Mouse (Mus musculus): ENCODE results near the gene Rbak. TPM values are rescaled to one million over a fixed set of nuclear protein-coding genes. Genes with fewer than 3 reads are reported as not detected.
"Not testable (repeated sequence)": the region's sequence is repeated elsewhere in the genome, so short reads cannot be mapped to it uniquely, and the experiment has no call there.

Gene Rbak
- polyA plus RNA-seq (2015; fragmentation: Nextera tagmentation; extraction: Ambion mirVana) = 11.6 and 14.4 TPM in 2 replicates

DNA sequence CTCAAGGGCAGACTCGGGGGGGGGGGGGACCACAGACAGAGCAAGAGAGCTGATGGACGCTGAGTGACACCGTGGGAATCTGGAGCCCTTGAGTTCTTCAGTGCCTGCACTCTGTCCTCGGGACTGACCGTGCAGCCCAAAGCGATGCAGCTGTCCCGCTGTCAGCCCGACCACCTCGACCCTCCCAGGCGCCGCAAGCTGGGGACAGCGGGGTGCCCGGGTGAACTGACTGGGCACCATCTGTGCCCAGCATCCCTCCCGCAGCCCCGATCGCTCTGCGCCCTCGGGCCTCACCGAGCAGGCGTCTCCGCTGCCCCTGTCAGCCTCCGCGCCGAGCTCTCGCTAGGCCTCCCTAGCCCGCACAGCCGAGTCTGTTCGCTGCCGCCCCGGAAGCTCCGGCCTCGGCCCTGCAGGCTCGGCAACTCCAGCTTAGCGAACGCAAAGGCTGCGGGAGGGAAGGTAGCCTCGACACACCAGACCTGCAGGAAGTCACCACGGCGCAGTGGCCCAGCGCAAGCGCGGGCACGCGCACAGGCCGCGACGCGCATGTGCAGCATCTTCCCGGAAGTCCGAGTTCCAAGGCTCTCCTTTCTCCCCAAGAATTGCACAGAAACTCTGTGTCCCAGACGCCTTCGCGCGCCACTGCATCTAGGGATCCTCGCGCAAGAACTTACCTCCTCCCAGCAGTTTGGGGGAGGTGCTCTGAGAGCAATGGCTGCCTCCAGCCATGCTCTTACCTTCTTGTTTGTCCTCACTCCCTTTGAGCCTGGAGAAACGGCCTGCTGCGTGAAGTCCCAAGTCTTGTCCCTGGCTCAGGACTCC is at the start of gene Rbak, which contains the start of gene Spdye4b:
Gene Rbak (minus strand): TSS at position 521 of the 822 bp plus-strand sequence.
Gene Spdye4b (plus strand): TSS at position 763 of the 822 bp plus-strand sequence.
- peaks cover 10% of the 10 kb centered on the region for H3K4me1 ChIP-seq (ENCODE audit: insufficient read depth, low read length)
- WGBS = under 1% methylated on average over 58 of the region's 58 CpGs
- peak within 1 kb of the TSS; percentile 86 for H3K27ac ChIP-seq (ENCODE audit: low read length)
- H3K27me3 ChIP-seq (ENCODE audit: insufficient read depth, low read length) = no peaks in the 10 kb centered on the region
- peaks cover 28% of the 10 kb centered on the region for H3K36me3 ChIP-seq (ENCODE audit: insufficient read depth, low read length)
- peaks cover 5% of the 10 kb centered on the region; the same call in 1 of the 2 replicates for H3K9me3 ChIP-seq (ENCODE audit: low read length)
- H3K4me3 ChIP-seq (ENCODE audit: low read length) = peak within 1 kb of the TSS; percentile 90
- peak within 1 kb of the TSS; percentile 71 for H3K4me2 ChIP-seq (replicated peaks; ENCODE audit: low read depth, low read length)
- peak; percentile 98 for ATAC-seq (ENCODE audit: low FRiP score, low TSS enrichment)
- peak within 1 kb of the TSS; percentile 93 for H3K9ac ChIP-seq (replicated peaks; ENCODE audit: low read length)

DNA sequence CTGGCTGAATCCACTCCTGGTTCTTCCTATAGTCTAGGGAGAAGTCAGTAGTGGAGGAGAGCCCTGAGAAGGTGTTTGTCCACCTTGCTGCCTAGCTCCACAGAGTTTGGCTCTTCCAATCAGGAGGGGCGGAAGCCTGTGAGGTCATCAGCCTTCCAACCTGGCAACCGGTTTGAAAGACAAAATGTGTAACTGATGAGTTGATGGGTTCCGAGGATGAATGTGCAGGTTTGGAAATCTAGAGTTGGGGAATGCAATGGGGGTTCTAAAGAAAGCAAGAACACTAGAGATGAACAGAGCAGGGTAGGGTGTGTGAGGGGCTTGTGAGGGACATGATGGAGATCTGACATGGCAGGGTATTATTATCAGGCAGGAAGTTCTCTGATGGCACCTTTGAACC is 46.2 kb upstream of the Rbak start, which contains the start of gene Spdye4a:
Gene Spdye4a (minus strand): TSS at position 101 of the 400 bp plus-strand sequence.
- ATAC-seq (ENCODE audit: low FRiP score, low TSS enrichment) = no peak
- no peaks in the 10 kb centered on the region for H3K36me3 ChIP-seq (ENCODE audit: insufficient read depth, low read length)
- H3K4me2 ChIP-seq (replicated peaks; ENCODE audit: low read depth, low read length) = no peak within 1 kb of the TSS
- no peaks in the 10 kb centered on the region for H3K4me1 ChIP-seq (ENCODE audit: insufficient read depth, low read length)
- H3K4me3 ChIP-seq (ENCODE audit: low read length) = no peak within 1 kb of the TSS
- WGBS = 90% methylated on average over 3 of the region's 3 CpGs
- H3K27ac ChIP-seq (ENCODE audit: low read length) = no peak within 1 kb of the TSS
- no peaks in the 10 kb centered on the region; the same call in 1 of the 2 replicates for H3K9me3 ChIP-seq (ENCODE audit: low read length)
- H3K27me3 ChIP-seq (ENCODE audit: insufficient read depth, low read length) = no peaks in the 10 kb centered on the region
- no peak within 1 kb of the TSS for H3K9ac ChIP-seq (replicated peaks; ENCODE audit: low read length)

DNA sequence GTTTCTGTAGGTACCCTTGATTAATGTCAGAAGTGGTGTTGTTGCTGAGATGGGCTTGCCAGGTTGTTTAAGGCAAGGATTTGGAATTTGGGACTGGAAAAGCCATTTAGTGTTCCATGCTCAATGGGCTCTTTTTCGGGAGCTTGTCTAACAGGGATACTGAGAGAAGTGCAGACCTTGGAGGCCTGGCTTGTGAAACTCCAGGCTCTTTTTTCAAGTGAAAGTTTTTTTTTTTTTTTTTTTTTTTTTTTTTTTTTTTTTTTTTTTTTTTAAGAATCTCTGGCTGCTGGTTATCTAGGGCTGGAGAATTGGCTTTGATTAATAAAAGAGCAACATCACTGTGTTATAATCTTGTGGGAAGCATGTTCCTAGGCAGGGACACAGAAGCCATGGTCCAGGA is 41.7 kb upstream of the Rbak start:
- H3K9me3 ChIP-seq (ENCODE audit: low read length) = no peaks in the 10 kb centered on the region
- H3K9ac ChIP-seq (replicated peaks; ENCODE audit: low read length) = no peak overlapping the region
- WGBS = 88% methylated on average over 1 of the region's 1 CpGs
- H3K4me1 ChIP-seq (ENCODE audit: insufficient read depth, low read length) = no peaks in the 10 kb centered on the region
- H3K27ac ChIP-seq (ENCODE audit: low read length) = no peak overlapping the region
- H3K36me3 ChIP-seq (ENCODE audit: insufficient read depth, low read length) = no peaks in the 10 kb centered on the region
- H3K4me3 ChIP-seq (ENCODE audit: low read length) = no peak overlapping the region
- no peaks in the 10 kb centered on the region for H3K27me3 ChIP-seq (ENCODE audit: insufficient read depth, low read length)
- no peak for ATAC-seq (ENCODE audit: low FRiP score, low TSS enrichment)
- H3K4me2 ChIP-seq (replicated peaks; ENCODE audit: low read depth, low read length) = no peak overlapping the region

DNA sequence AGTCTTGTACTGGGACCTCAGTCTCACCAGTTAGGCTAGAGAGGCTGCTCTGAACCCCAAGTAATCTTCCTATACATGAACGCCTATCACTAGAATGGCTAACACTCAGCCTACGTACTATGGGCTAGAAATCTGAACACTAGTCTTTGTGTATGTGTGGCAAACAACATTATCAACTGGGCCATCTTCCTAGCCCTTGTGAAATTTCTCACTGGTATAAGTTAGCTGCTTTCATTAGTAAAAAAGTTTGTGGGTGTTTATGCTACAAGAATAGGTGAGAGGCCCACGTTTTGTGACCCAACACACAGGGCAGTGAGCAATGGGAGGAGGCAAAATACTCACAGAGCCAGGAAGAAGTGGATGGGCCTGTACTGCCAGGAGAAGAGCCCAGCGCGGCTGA is 40.4 kb upstream of the Rbak start:
- H3K27me3 ChIP-seq (ENCODE audit: insufficient read depth, low read length) = no peaks in the 10 kb centered on the region
- H3K4me1 ChIP-seq (ENCODE audit: insufficient read depth, low read length) = no peaks in the 10 kb centered on the region
- H3K4me2 ChIP-seq (replicated peaks; ENCODE audit: low read depth, low read length) = no peak overlapping the region
- WGBS = 74% methylated on average over 5 of the region's 5 CpGs
- no peak overlapping the region for H3K9ac ChIP-seq (replicated peaks; ENCODE audit: low read length)
- H3K36me3 ChIP-seq (ENCODE audit: insufficient read depth, low read length) = no peaks in the 10 kb centered on the region
- H3K9me3 ChIP-seq (ENCODE audit: low read length) = no peaks in the 10 kb centered on the region
- no peak overlapping the region for H3K27ac ChIP-seq (ENCODE audit: low read length)
- H3K4me3 ChIP-seq (ENCODE audit: low read length) = no peak overlapping the region
- no peak for ATAC-seq (ENCODE audit: low FRiP score, low TSS enrichment)

DNA sequence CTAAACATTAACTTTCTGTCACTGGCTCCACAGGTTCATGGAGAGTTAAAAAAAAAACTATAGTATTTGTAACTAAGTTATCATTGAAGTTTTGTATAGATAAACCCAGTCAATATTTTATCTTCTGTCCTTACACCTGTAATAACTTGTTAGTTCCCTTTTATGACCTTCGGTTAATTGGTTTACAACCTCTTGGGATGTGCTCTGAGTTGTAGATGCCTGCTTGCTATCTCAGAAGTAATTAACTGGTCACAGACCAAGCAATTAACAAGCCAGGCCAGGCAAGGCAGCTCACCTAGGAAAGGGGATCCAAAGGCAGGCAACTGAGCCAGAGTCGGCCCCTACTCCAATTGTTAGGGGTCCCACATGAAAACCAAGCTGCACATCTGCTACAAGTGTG is 33.3 kb upstream of the Rbak start:
- Histone ChIP-seq H3K9ac (replicated peaks; ENCODE audit: low read length) (no peak overlapping the region), H3K36me3 (ENCODE audit: insufficient read depth, low read length) (no peaks in the 10 kb centered on the region), H3K4me1 (ENCODE audit: insufficient read depth, low read length) (no peaks in the 10 kb centered on the region), H3K27me3 (ENCODE audit: insufficient read depth, low read length) (no peaks in the 10 kb centered on the region; the same call in 1 of the 2 replicates), H3K4me3 (ENCODE audit: low read length) (no peak overlapping the region), H3K27ac (ENCODE audit: low read length) (no peak overlapping the region), H3K9me3 (ENCODE audit: low read length) (peaks cover 1% of the 10 kb centered on the region), H3K4me2 (replicated peaks; ENCODE audit: low read depth, low read length) (no peak overlapping the region)
- 57% methylated on average over 2 of the region's 2 CpGs for WGBS
- no peak for ATAC-seq (ENCODE audit: low FRiP score, low TSS enrichment)

DNA sequence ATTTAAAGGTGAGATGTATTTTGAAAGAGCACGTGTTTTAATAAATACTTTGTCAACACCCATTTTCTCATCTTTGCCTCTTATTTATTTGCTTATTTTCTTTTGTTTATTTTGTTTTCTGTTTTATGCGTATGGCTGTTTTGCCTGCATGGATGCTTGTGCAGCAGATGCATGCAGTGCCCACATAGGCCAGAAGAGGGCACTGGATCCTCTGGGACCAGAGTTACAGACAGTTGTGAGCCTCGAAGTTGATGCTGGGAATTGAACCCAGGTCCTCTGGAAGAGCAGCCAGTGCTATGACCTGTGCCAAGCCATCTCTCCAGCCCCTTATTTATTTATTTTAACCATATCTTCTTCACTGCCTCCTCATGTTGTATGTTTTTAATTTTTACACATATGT is 24.4 kb upstream of the Rbak start:
- no peak overlapping the region for H3K9ac ChIP-seq (replicated peaks; ENCODE audit: low read length)
- ATAC-seq (ENCODE audit: low FRiP score, low TSS enrichment) = no peak

DNA sequence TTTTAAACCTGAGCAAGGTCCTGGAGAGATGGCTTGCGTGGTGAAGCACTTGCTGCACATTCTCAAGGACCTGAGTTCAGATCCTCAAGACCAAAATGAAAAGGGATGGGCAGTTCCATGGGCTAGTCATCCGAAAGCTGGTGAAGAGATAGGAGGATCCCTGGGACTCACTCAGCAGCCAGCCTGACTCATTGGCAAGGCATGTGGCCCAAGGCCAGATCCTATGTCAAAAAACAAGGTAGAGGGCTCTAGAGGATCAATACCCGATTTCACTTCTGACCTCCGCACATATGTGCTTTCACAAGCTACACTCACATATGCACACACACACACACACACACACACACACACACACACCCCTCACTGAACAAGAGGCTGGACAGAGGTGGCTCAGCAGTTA is 15.9 kb upstream of the Rbak start:
- Histone ChIP-seq H3K36me3 (ENCODE audit: insufficient read depth, low read length) (no peaks in the 10 kb centered on the region), H3K9ac (replicated peaks; ENCODE audit: low read length) (no peak overlapping the region), H3K9me3 (ENCODE audit: low read length) (no peaks in the 10 kb centered on the region), H3K4me1 (ENCODE audit: insufficient read depth, low read length) (no peaks in the 10 kb centered on the region), H3K27me3 (ENCODE audit: insufficient read depth, low read length) (no peaks in the 10 kb centered on the region), H3K4me2 (replicated peaks; ENCODE audit: low read depth, low read length) (no peak overlapping the region), H3K4me3 (ENCODE audit: low read length) (no peak overlapping the region), H3K27ac (ENCODE audit: low read length) (no peak overlapping the region)
- no peak for ATAC-seq (ENCODE audit: low FRiP score, low TSS enrichment)
- 83% methylated on average over 4 of the region's 4 CpGs for WGBS

More for the DNA sequence above, 24.4 kb upstream of the Rbak start:
- Histone ChIP-seq H3K36me3 (ENCODE audit: insufficient read depth, low read length) (no peaks in the 10 kb centered on the region), H3K4me3 (ENCODE audit: low read length) (no peak overlapping the region), H3K4me1 (ENCODE audit: insufficient read depth, low read length) (no peaks in the 10 kb centered on the region), H3K27ac (ENCODE audit: low read length) (no peak overlapping the region), H3K9me3 (ENCODE audit: low read length) (peaks cover 5% of the 10 kb centered on the region), H3K27me3 (ENCODE audit: insufficient read depth, low read length) (no peaks in the 10 kb centered on the region), H3K4me2 (replicated peaks; ENCODE audit: low read depth, low read length) (no peak overlapping the region)
- WGBS = 76% methylated on average over 3 of the region's 3 CpGs

DNA sequence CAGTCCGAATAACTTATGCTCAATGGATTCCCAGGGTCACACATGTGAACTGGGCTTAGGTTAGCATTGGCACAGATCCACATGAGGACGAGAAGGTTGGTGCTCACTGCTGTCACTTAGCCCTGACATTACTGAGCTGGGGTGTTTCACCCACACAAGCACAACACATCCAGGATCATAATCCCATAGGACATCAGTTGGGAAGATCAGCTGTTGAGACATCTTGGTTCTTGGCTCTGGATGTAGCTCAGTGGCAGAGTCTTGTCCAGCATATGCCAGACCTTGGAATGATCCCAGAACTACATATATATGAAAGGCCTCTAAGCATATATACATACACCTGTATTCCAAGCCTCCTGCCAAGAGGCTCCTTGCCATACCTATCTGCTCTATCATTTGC is 14.6 kb upstream of the Rbak start:
- Histone ChIP-seq H3K4me2 (replicated peaks; ENCODE audit: low read depth, low read length) (no peak overlapping the region), H3K4me1 (ENCODE audit: insufficient read depth, low read length) (no peaks in the 10 kb centered on the region), H3K27me3 (ENCODE audit: insufficient read depth, low read length) (no peaks in the 10 kb centered on the region), H3K36me3 (ENCODE audit: insufficient read depth, low read length) (no peaks in the 10 kb centered on the region), H3K9me3 (ENCODE audit: low read length) (no peaks in the 10 kb centered on the region), H3K27ac (ENCODE audit: low read length) (no peak overlapping the region), H3K4me3 (ENCODE audit: low read length) (no peak overlapping the region), H3K9ac (replicated peaks; ENCODE audit: low read length) (no peak overlapping the region)
- WGBS = 58% methylated on average over 2 of the region's 2 CpGs
- no peak for ATAC-seq (ENCODE audit: low FRiP score, low TSS enrichment)

DNA sequence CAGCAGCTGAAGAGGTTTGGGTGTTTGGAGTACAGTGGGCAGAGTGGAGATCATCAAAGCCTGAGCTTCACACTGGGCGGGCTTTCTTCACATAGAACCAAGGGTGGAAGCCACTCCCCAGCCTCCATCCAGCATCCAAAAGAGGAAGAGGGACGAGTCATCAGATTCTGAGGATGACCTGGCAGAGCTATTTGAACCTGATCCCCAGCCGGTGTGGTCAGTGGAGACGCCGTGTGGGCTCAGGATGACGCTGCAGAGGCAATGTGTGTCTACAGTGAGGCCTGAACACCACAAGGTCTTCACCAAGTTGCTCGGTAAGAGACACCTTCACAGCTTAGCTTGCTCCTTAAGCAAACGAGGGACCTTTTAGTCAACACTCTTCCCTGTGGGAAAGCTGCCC is 14.2 kb upstream of the Rbak start:
- H3K9me3 ChIP-seq (ENCODE audit: low read length); H3K27me3 ChIP-seq (ENCODE audit: insufficient read depth, low read length); H3K36me3 ChIP-seq (ENCODE audit: insufficient read depth, low read length); ATAC-seq (ENCODE audit: low FRiP score, low TSS enrichment); H3K9ac ChIP-seq (replicated peaks; ENCODE audit: low read length); H3K4me3 ChIP-seq (ENCODE audit: low read length); H3K4me2 ChIP-seq (replicated peaks; ENCODE audit: low read depth, low read length); H3K27ac ChIP-seq (ENCODE audit: low read length); H3K4me1 ChIP-seq (ENCODE audit: insufficient read depth, low read length): not testable (repeated sequence)
- 71% methylated on average over 8 of the region's 8 CpGs for WGBS

DNA sequence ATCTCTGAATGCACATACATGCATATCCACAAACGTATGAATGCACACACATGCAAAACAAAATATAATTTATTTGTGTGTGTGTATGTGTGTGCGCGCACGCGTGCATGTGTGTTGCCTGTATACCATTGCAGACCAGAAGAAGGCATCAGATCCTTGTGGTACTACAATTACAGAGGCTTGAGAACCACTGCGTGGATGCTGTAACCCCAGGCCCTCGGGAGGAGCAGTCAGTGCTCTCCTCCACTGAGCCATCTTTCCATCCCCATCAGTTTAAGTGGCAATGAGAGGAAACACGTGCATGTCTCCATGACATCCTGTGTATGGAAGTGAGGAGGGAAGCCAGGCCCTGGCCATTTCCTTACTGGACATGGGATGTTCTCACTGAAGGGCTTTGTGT is 12.2 kb upstream of the Rbak start:
- no peak overlapping the region for H3K4me2 ChIP-seq (replicated peaks; ENCODE audit: low read depth, low read length)
- H3K36me3 ChIP-seq (ENCODE audit: insufficient read depth, low read length) = no peaks in the 10 kb centered on the region
- 86% methylated on average over 8 of the region's 8 CpGs for WGBS
- no peaks in the 10 kb centered on the region for H3K4me1 ChIP-seq (ENCODE audit: insufficient read depth, low read length)
- no peak overlapping the region for H3K9ac ChIP-seq (replicated peaks; ENCODE audit: low read length)
- ATAC-seq (ENCODE audit: low FRiP score, low TSS enrichment) = no peak
- H3K9me3 ChIP-seq (ENCODE audit: low read length) = no peaks in the 10 kb centered on the region
- H3K27me3 ChIP-seq (ENCODE audit: insufficient read depth, low read length) = no peaks in the 10 kb centered on the region
- H3K4me3 ChIP-seq (ENCODE audit: low read length) = no peak overlapping the region
- no peak overlapping the region for H3K27ac ChIP-seq (ENCODE audit: low read length)
